ENCODE assay signal across 14 mouse cellular contexts in the genomic region with DNA sequence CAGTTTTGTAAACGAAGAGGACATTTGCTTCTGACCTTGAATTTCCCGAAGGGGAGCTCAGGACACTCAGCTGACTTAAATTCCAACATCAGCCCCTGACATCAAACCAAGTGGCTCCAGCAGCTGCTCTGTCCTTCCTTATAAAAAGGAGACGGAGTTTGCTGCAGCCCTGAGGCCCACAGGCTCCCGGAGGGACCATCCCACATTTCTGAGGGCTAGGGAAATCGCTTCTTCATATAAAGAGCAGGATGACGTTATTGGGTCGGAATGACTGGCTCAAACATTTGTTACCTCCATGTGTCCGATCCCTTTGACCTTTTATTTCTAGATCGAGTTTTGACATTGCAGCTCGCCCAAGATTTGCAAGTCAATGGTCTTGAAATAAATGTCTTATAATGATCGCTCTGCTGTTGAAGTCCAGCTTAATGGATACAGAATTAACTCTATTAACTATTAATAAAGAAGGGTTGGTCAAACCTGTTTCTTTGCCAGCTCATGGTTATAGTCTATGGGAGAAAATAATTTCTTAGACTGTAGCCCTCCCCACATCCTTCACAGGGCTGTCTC.
"Had no signal": no experiment of that assay in that cellular context is flagged by ENCODE, and none has a peak within 500 bp of the region (broad histone marks: within the 10 kb centered on the region; RNA-seq: fewer than 3 reads in every experiment).

No protein-coding gene starts in this region.

- H3K9me3 ChIP-seq: stomach, embryonic 15.5 days had no signal

- H3K4me1 ChIP-seq: neural tube, embryonic 12.5 days; stomach, embryonic 15.5 days had no signal

- ATAC-seq: intestine, embryonic 16.5 days; midbrain, embryonic 13.5 days had no signal

- H3K4me3 ChIP-seq: limb, embryonic 12.5 days; midbrain, embryonic 13.5 days; neural tube, embryonic 12.5 days; stomach, embryonic 15.5 days had no signal

- H3K36me3 ChIP-seq: limb, embryonic 12.5 days; midbrain, embryonic 13.5 days; neural tube, embryonic 12.5 days; stomach, embryonic 15.5 days had no signal

- H3K27me3 ChIP-seq: limb, embryonic 12.5 days; midbrain, embryonic 13.5 days; neural tube, embryonic 12.5 days; stomach, embryonic 15.5 days had no signal

- DNase-seq: layer of hippocampus, adult 9-11 months; layer of hippocampus, postnatal 36 days; lung, adult 18-20 months; lung, postnatal 36 days; right cerebral cortex, postnatal 4 days; spleen, adult 18-20 months; thymus, adult 2 months; thymus, postnatal 36 days had no signal

- H3K4me2 ChIP-seq: limb, embryonic 12.5 days; midbrain, embryonic 13.5 days; neural tube, embryonic 12.5 days; stomach, embryonic 15.5 days had no signal

- H3K27ac ChIP-seq: limb, embryonic 12.5 days; liver, embryonic 14.5 days; midbrain, embryonic 13.5 days; neural tube, embryonic 12.5 days; stomach, embryonic 15.5 days had no signal

- H3K9ac ChIP-seq: limb, embryonic 12.5 days; liver, embryonic 14.5 days; midbrain, embryonic 13.5 days; neural tube, embryonic 12.5 days; stomach, embryonic 15.5 days had no signal
